Mouse (Mus musculus) embryonic facial prominence, embryonic 11.5 days (tissue): ENCODE measurements at regions not wholly inside any gene's neighbourhood (a gene's known extent, or its start where the extent isn't known, plus 50 kb on each side); places are given as distances from the start of the nearest gene placed in this dataset.

Experiments used
- ATAC-seq: fragments of 200-750 bp; cut with Nextera tagmentation; replicated peaks from 2 replicates; pipeline ENCODE4 v1.8.0; 2017; ENCODE audit warnings: low read depth; ENCODE audit not compliant: insufficient number of reproducible peaks, low FRiP score, low TSS enrichment
- DNase-seq: peaks from one replicate; pipeline ENCODE4 v3.0.0-alpha.2; 2015; ENCODE audit warnings: low spot score
- H3K27ac ChIP-seq: fragments of 300-500 bp; sonication (generic); replicated peaks from 2 replicates; pipeline ENCODE4 v1.5.1; 2014; ENCODE audit warnings: mild to moderate bottlenecking, low read depth, low read length, control low read depth
- H3K27me3 ChIP-seq: fragments of 300-500 bp; sonication (generic); 2 replicates; pipeline ENCODE4 v1.6.1; 2014; ENCODE audit warnings: mild to moderate bottlenecking, low read length, moderate library complexity, mixed read lengths; ENCODE audit not compliant: control insufficient read depth, insufficient read depth
- H3K36me3 ChIP-seq: fragments of 300-500 bp; sonication (generic); replicated peaks from 2 replicates; pipeline ENCODE4 v1.6.1; 2014; ENCODE audit warnings: low read depth, mild to moderate bottlenecking, low read length, moderate library complexity, mixed read lengths; ENCODE audit not compliant: control insufficient read depth, insufficient read depth
- H3K4me1 ChIP-seq: fragments of 300-500 bp; sonication (generic); 2 replicates; pipeline ENCODE4 v1.6.1; 2014; ENCODE audit warnings: low read length, mixed read lengths; ENCODE audit not compliant: control insufficient read depth, insufficient read depth
- H3K4me2 ChIP-seq: fragments of 300-500 bp; sonication (generic); 2 replicates; pipeline ENCODE4 v1.6.1; 2014; ENCODE audit warnings: low read depth, mild to moderate bottlenecking, control low read depth, low read length, moderate library complexity
- H3K4me3 ChIP-seq: fragments of 300-500 bp; sonication (generic); 2 replicates; pipeline ENCODE4 v1.5.1; 2014; ENCODE audit warnings: low read depth, low read length, control low read depth
- H3K9ac ChIP-seq: fragments of 300-500 bp; sonication (generic); replicated peaks from 2 replicates; pipeline ENCODE4 v1.6.1; 2014; ENCODE audit warnings: mild to moderate bottlenecking, control low read depth, low read length
- H3K9me3 ChIP-seq: fragments of 300-500 bp; sonication (generic); replicated peaks from 2 replicates; pipeline ENCODE4 v1.6.1; 2016; ENCODE audit warnings: mild to moderate bottlenecking, low read length, inconsistent platforms, mixed read lengths; ENCODE audit not compliant: control insufficient read depth
- WGBS: fragments of 180-500 bp; shearing (Covaris S2); extraction: QIAGEN DNeasy Blood & Tissue Kit; methylation state at CpG from one replicate; pipeline ENCODE4 v1.1.7; 2014; 5-methylcytosine and 5-hydroxymethylcytosine counted together

DNA sequence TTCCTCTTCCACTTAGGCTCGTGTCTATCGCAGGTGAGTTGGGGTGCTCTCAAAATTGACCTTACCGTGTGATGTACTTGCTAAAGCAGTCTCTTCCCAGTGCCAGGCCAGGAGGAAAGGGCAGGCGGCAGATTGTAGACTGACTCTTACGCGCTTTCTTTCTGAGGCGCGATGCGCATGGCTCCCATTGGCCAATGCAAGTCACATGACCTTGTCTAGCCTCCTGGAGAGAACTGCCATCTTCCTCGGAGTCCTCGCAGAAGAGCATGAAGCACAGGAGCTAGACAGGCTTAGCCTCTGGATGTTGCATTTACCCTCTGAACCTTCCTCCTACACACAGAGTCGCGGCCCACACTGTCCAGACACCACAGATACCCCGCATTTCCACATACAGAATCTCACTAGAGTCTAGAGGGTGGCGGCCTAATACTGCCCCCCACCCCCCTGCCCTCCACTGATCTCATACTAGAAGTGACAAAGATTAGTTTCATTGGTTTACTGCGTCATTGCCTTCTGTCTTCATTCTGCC lies 132.9 kb upstream of the Mphosph6 start:
- no peak overlapping the region for H3K4me2 ChIP-seq
- no peak overlapping the region for H3K27ac ChIP-seq
- no peak for DNase-seq
- no peaks in the 10 kb centered on the region for H3K36me3 ChIP-seq
- H3K4me1 ChIP-seq: no peaks in the 10 kb centered on the region
- no peaks in the 10 kb centered on the region for H3K9me3 ChIP-seq
- no peak overlapping the region for H3K9ac ChIP-seq
- no peak overlapping the region for H3K4me3 ChIP-seq
- no peak; the same call in 1 of the 2 replicates for ATAC-seq
- H3K27me3 ChIP-seq: no peaks in the 10 kb centered on the region
- 96% methylated on average over 16 of the region's 16 CpGs for WGBS

DNA sequence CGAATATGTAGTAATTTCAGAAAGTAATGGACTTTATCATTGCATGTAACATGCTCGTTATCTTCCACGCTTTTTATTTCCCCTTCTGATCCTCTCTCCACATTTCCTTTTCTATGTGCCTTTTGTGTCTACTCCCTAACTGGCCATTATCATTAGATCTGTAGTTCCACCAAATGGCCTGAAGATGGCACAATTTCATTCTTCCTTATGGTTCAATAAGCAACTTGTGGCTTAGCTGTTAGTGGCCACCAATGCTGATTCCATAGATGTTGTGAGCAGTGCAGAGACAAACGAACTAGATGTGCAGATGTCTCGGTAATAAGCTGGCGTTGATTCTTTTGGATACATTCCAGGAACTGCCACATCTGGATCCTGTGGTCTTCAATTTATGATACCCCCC lies 128.9 kb upstream of the Mphosph6 start:
- DNase-seq: peak; percentile 84
- Histone ChIP-seq H3K27me3 (no peaks in the 10 kb centered on the region), H3K4me3 (no peak overlapping the region), H3K27ac (no peak overlapping the region), H3K4me1 (no peaks in the 10 kb centered on the region), H3K9me3 (no peaks in the 10 kb centered on the region), H3K36me3 (no peaks in the 10 kb centered on the region), H3K4me2 (no peak overlapping the region), H3K9ac (no peak overlapping the region)
- WGBS: 54% methylated on average over 6 of the region's 6 CpGs
- ATAC-seq: no peak

DNA sequence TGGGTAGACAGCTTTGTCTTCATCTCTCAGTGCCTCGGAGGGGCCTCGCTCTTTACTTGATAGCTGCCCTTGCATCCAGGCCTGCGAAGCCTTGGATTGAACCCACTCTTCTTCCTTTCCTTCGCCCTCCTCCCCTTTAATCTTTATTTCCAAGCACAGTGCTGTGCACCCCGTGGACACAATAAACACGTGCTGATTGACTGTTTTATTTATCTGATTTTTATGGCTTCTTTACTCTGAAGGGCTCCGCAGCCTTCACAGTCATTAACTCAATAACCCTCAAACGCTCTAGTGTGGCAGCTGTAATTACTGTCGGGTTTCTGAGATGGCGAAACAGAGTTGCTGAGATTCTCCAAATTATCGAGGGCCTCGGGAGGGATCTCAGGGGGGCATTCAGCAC lies 127.9 kb upstream of the Mphosph6 start:
- no peak for DNase-seq
- WGBS: 69% methylated on average over 12 of the region's 12 CpGs
- Histone ChIP-seq H3K27me3 (no peaks in the 10 kb centered on the region), H3K4me2 (no peak overlapping the region), H3K36me3 (no peaks in the 10 kb centered on the region), H3K9ac (no peak overlapping the region), H3K27ac (no peak overlapping the region), H3K4me1 (no peaks in the 10 kb centered on the region), H3K9me3 (no peaks in the 10 kb centered on the region), H3K4me3 (no peak overlapping the region)
- no peak for ATAC-seq

DNA sequence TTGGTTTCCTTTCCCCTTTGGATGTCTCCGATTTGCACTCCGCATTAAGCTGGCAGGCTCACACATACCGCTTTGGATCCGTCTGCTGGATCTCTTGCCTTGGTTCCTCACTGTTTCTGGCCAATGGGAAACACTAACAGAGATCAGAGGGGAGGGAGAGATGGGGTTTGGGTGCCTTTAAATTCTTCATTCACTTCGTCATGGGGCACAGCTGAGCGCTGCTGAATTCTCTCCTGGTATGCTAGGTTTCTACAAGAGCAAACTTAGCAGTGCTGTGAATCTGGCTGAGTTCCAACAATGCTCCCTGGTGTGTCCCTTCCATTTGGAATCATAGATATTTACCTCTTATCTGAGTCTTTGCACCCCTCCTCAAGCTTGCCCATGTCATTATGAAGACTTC lies 121.6 kb upstream of the Mphosph6 start:
- Histone ChIP-seq H3K4me2 (no peak overlapping the region), H3K36me3 (no peaks in the 10 kb centered on the region), H3K9me3 (no peaks in the 10 kb centered on the region), H3K27me3 (no peaks in the 10 kb centered on the region), H3K9ac (no peak overlapping the region), H3K4me1 (no peaks in the 10 kb centered on the region), H3K27ac (no peak overlapping the region), H3K4me3 (no peak overlapping the region)
- DNase-seq: no peak
- 89% methylated on average over 6 of the region's 6 CpGs for WGBS
- no peak for ATAC-seq

DNA sequence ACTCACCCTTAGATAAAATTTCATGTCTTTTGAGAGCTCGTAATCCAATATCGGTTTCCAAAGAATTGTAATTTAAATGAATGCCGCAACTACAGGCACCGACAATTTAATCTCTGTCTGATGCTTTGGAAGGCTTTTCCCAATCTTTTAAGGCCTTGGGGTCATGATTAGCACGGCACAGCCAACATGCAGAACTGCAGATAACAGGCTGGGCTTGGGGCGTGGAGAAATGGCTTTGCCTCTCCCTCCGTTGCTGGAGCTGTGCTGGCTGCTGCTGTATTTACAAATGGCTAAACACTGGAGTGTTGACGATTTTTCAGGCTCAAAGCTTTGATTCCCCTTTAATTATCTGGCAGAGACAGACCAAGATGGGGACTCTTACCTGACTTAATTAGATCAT lies 101.3 kb upstream of the Mphosph6 start:
- no peak overlapping the region for H3K4me2 ChIP-seq
- no peak overlapping the region for H3K9ac ChIP-seq
- 68% methylated on average over 8 of the region's 8 CpGs for WGBS
- no peaks in the 10 kb centered on the region for H3K27me3 ChIP-seq
- DNase-seq (no peak), ATAC-seq (no peak)
- no peak overlapping the region for H3K4me3 ChIP-seq
- no peaks in the 10 kb centered on the region for H3K4me1 ChIP-seq
- no peak overlapping the region for H3K27ac ChIP-seq
- no peaks in the 10 kb centered on the region for H3K36me3 ChIP-seq
- H3K9me3 ChIP-seq: no peaks in the 10 kb centered on the region

DNA sequence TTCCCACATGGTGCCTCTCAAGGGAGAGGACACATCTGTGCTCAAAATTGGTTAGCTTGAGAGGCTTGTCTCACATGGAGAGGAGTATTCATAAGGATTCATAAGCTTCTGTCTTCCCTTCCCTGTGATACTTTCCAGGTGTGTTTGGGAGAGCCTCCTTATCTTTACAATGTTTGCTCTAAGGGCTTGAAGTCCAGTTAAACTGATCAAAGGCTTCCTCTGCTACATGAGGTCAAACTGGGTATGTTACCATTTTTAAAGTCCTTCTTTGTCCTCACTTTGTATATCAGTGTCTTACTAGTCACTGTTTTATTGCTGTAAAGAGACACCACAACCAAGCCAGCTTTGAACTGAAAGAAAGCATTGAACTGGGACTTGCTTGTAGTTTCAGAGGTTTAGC lies 98.1 kb upstream of the Mphosph6 start:
- no peaks in the 10 kb centered on the region for H3K36me3 ChIP-seq
- H3K9ac ChIP-seq: no peak overlapping the region
- no peaks in the 10 kb centered on the region for H3K27me3 ChIP-seq
- no peaks in the 10 kb centered on the region for H3K4me1 ChIP-seq
- H3K4me3 ChIP-seq: no peak overlapping the region
- ATAC-seq: no peak
- H3K9me3 ChIP-seq: no peaks in the 10 kb centered on the region
- DNase-seq: no peak
- H3K4me2 ChIP-seq: no peak overlapping the region
- no peak overlapping the region for H3K27ac ChIP-seq

DNA sequence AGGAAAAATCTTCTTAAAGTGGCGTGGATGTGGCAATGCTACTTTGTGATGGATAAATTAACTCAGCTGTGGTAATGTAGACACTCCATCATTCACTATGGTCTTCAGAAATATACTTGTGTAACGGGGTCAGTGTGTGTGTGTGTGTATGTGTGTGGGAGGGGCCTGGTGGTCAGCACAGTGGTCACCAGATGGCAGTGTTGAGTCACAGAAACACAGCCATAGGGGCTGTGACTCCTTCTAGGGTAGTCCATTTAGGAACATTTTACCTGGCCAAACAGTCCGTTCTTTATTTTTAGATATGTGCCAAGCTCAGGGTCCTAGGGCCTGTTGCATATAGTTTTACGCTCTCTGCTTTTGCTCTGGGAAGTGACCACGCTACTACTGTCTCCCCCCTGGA lies 96.3 kb upstream of the Mphosph6 start:
- Histone ChIP-seq H3K9ac (no peak overlapping the region), H3K36me3 (no peaks in the 10 kb centered on the region), H3K4me2 (no peak overlapping the region), H3K27ac (no peak overlapping the region), H3K9me3 (no peaks in the 10 kb centered on the region), H3K4me1 (no peaks in the 10 kb centered on the region), H3K27me3 (no peaks in the 10 kb centered on the region), H3K4me3 (no peak overlapping the region)
- DNase-seq: peak; percentile 47
- ATAC-seq: no peak
- 72% methylated on average over 5 of the region's 5 CpGs for WGBS

DNA sequence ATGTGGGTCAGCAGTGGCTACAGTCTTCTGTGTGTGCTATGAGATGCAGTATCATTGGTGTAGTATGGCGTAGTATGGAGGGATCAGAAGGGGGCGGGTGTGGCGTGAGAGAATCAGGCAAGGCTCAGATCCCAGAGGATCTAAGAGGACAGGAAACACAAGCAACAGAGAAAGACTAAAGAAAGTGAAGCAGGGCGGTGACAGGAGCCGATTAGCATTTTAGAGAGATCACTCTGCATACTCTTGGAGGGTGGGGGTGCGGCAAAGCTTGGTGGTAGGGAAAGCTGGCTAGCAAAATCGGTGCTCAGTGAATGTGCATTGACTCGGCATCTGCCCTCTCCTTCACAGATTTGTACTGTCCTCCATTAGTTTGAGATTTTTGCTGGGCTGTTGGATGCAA lies 93.1 kb upstream of the Mphosph6 start:
- Histone ChIP-seq H3K9ac (no peak overlapping the region), H3K27ac (no peak overlapping the region), H3K9me3 (no peaks in the 10 kb centered on the region), H3K4me1 (no peaks in the 10 kb centered on the region), H3K4me2 (no peak overlapping the region), H3K27me3 (no peaks in the 10 kb centered on the region), H3K36me3 (no peaks in the 10 kb centered on the region), H3K4me3 (no peak overlapping the region)
- ATAC-seq: no peak
- no peak for DNase-seq
- 39% methylated on average over 8 of the region's 8 CpGs for WGBS
